Mouse (Mus musculus): ENCODE measurements around the gene Gm12789. TPM values are rescaled to one million over a fixed set of nuclear protein-coding genes. Genes with fewer than 3 reads are reported as not detected.
"Not testable (repeated sequence)": the region's sequence is repeated elsewhere in the genome, so short reads cannot be mapped to it uniquely, and the experiment has no call there.

Gm12789 gene
- not detected for total RNA-seq (2021)
- long read RNA-seq, experiment 1, result 0 reads
- long read RNA-seq, experiment 2, result 0 reads

DNA sequence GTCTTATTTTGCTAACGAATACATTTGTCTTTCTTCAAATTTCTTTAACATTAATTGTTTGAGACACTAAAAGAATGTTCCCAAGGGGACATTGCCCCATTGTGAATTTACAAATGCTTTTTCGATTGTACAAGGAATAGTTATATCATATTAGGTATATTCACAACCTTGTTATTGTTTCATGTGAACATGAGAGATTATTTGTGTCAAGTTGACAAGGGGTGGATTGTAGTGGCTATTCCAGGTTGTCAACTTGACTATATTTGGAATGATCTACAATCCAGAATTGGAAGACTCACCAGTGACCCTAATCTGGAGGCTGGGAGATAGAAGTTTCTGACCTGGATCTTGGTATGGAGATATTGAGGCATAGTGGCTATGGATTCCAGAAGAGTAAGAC, at the start of gene Gm12789:
TSS of gene Gm12789 (plus strand) at position 301 of the 400 bp plus-strand sequence.
- not testable (repeated sequence) for H3K27ac ChIP-seq; H3K4me3 ChIP-seq; DNase-seq (ENCODE audit: low spot score in 2 of 2)

DNA sequence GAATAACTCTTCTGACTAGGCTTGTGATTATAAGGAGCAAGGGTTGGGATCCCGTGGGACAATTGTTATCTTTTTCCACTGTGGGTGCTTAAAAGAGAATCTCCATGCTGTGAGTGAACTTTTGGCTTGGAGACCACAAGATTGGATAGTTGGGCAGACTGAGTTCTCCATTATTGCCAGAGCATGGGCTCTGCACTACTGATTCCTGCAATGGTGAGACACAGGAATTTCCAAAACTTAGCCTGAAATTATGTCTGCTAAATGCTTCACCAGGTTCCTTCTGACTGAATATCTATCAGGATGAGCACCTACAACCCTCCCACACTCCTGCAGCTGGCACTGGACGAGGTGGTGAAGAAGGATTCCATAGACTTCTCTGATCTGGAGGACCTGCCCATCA, 46.3 kb upstream of the Gm12789 start, which contains the start of gene Gm12794:
TSS of gene Gm12794 (plus strand) at position 301 of the 400 bp plus-strand sequence.
- DNase-seq (ENCODE audit: low spot score in 2 of 2); H3K27ac ChIP-seq; H3K4me3 ChIP-seq: not testable (repeated sequence)

DNA sequence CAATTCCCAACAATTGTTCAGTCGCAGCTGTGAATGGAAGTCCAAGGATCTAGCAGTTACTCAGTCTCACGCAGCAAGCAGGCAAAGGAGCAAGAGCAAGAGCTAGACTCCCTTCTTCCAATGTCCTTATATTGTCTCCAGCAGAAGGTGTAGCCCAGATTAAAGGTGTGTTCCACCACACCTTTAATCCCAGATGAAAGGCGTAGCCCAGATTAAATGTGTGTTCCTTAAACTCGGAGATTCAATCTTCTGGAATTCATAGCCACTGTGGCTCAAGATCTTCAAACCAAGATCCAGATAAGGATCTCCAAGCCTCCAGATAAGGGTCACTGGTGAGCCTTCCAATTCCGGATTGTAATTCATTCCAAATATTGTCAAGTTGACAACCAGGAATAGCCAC, 5.5 kb upstream of the Gm12789 start, which contains the start of gene Gm12790:
TSS of gene Gm12790 (minus strand) at position 101 of the 400 bp plus-strand sequence.
- not testable (repeated sequence) for DNase-seq (ENCODE audit: low spot score in 2 of 2); H3K27ac ChIP-seq; H3K4me3 ChIP-seq

DNA sequence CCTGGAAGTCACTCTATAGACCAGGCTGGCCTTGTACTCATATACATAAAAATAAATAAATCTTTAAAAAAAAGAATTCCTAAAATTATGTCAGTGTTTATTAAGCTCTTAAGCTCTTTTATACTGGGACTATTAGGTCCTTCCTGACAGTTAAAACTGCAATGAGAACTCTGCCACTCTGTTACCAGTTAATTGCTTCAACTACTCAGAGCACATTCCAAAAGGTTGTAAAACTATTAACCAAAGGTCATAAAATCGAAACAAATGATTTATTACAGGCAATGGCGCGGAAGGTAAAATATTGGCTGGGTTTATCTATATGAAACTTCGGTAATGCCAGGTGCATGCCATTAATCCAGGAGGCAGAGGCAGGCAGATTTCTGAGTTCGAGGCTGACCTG, 748 bp upstream of the Gm12789 start:
- Histone ChIP-seq H3K4me3 (no peak overlapping the region), H3K27ac (no peak overlapping the region)
- no peak for TF ChIP-seq CTCF (conservative IDR thresholded peaks at IDR 0.05)
- DNase-seq (ENCODE audit: low spot score in 2 of 2), result no peak

DNA sequence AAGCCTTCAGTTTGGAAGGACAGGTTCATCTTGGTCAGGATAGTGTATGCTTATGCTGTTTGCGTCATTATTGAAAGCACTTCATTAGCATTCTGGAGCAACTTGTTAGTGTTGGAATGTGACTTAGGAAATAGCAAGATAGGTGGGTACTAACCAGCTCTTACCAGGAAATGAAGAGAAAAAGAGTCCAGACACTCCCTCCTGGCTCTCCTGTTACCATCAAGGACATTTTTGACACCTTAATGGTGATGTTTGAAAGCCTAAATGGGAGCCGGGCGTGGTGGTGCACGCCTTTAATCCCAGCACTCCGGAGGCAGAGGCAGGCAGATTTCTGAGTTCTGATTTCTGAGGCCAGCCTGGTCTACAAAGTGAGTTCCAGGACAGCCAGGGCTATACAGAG, 11.0 kb downstream of the Gm12789 start:
- TF ChIP-seq CTCF (conservative IDR thresholded peaks at IDR 0.05), result no peak
- Histone ChIP-seq H3K27ac (no peak overlapping the region), H3K4me3 (no peak overlapping the region)
- no peak for DNase-seq (ENCODE audit: low spot score in 2 of 2)

DNA sequence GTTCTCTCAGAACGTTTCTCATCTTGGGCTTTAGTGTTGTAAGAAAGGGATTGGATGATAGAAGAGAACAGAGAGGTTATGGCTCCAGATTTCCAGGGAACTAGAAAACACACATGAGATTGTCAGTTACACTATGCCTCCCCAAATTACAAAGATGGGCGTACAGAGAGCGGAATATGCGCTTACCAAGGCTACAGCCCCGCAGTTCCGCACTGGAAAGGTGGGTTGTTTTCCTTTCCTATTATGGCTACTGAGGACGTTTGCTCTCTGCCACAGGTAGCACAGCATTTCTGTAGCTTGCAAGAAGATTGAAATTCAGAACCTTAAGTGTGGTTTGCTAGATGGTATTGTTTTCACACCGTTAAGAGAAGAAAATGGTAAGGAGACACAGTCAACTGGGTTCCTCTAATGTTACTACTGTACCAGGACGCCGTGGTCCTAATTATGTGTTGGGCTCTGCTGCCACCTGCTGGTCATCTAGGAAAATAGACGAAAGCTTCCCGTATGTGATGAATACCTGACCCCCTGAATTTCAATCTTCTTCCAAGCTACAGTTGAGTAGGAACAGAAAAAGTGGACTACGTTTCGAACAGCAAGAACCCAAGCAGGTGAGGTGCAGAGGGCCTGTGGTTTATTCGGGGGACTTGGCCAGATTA, 12.0 kb downstream of the Gm12789 start:
- DNase-seq (ENCODE audit: low spot score in 2 of 2), result peak; percentile 60 to 73
- no peak overlapping the region for H3K4me3 ChIP-seq
- no peak overlapping the region for H3K27ac ChIP-seq
- TF ChIP-seq CTCF (conservative IDR thresholded peaks at IDR 0.05), result peak; percentile 88

DNA sequence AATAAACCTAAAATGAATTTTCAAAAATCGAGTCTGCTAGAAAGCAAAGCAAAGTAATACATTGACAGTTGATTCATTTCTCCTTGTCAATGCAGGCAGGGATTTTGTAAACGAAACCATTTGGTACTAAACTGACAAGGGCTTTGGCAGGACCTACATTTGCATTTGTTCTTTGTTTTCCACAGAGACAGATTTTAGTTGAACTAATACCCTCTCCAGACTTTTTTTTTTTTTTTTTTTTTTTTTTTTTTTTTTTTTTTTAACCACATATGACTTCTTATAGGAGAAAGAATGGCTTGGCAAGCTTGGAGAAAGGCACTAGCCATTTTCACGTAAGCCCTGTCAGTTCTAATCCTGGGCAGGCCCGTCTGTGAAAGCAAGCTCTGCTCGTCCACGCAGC, 40.2 kb downstream of the Gm12789 start:
- DNase-seq (ENCODE audit: low spot score in 2 of 2), result no peak
- no peak overlapping the region for H3K4me3 ChIP-seq
- TF ChIP-seq CTCF (conservative IDR thresholded peaks at IDR 0.05), result no peak
- no peak overlapping the region for H3K27ac ChIP-seq

Other genes with a start within 250 kb of the Gm12789 start
- not detected for gene B020004J07Rik, start 142.6 kb upstream of the Gm12789 start, total RNA-seq (2021)
- gene C130073F10Rik, start 92.8 kb upstream of the Gm12789 start, total RNA-seq (2021), result not detected
- gene Gm12800, start 77.5 kb upstream of the Gm12789 start, total RNA-seq (2021), result not detected
- not detected for gene Gm12794, start 46.2 kb upstream of the Gm12789 start, total RNA-seq (2021)
- not detected for gene Gm12790, start 5.6 kb upstream of the Gm12789 start, total RNA-seq (2021)
- gene Pde4b, start 100.9 kb downstream of the Gm12789 start, total RNA-seq (2021), result 10 to 100 TPM; 58.3 to 69.5 TPM

All from layer of hippocampus, adult 2 months (tissue).